Mouse (Mus musculus) urinary bladder, postnatal 10 days (tissue): ENCODE measurements around the gene 1700020N01Rik.

Experiments
- DNase-seq: peaks from one replicate; pipeline ENCODE4 v3.0.0; 2022; ENCODE audit warnings: low spot score

Gene 1700020N01Rik

GRCm38 (mm10) chr10:21604476-21604875 lies 11.5 kb downstream of the 1700020N01Rik start:
- no peak for DNase-seq

GRCm38 (mm10) chr10:21605011-21605571 lies 12.1 kb downstream of the 1700020N01Rik start:
- no peak for DNase-seq

GRCm38 (mm10) chr10:21605601-21606000 lies 12.7 kb downstream of the 1700020N01Rik start:
- no peak for DNase-seq

- DNase-seq: no peak
Measured at GRCm38 (mm10) chr10:21606931-21607330, 14.0 kb downstream of the 1700020N01Rik start.

- no peak for DNase-seq
Measured at GRCm38 (mm10) chr10:21609583-21609982, 16.6 kb downstream of the 1700020N01Rik start.

- no peak for DNase-seq
Measured at GRCm38 (mm10) chr10:21613021-21613860, 20.3 kb downstream of the 1700020N01Rik start.

- no peak for DNase-seq
Measured at GRCm38 (mm10) chr10:21614520-21614919, 21.6 kb downstream of the 1700020N01Rik start.

GRCm38 (mm10) chr10:21618745-21619508 lies 26.0 kb downstream of the 1700020N01Rik start:
- no peak for DNase-seq

- no peak for DNase-seq
Measured at GRCm38 (mm10) chr10:21622065-21622464, 29.1 kb downstream of the 1700020N01Rik start.

GRCm38 (mm10) chr10:21628555-21628954 lies 35.6 kb downstream of the 1700020N01Rik start:
- DNase-seq: no peak

- DNase-seq: no peak
Measured at GRCm38 (mm10) chr10:21629031-21629740, 36.2 kb downstream of the 1700020N01Rik start.

GRCm38 (mm10) chr10:21631481-21631880 lies 38.5 kb downstream of the 1700020N01Rik start:
- DNase-seq: no peak

GRCm38 (mm10) chr10:21632687-21633086 lies 39.7 kb downstream of the 1700020N01Rik start:
- no peak for DNase-seq

- no peak for DNase-seq
Measured at GRCm38 (mm10) chr10:21635988-21636710, 43.2 kb downstream of the 1700020N01Rik start.

GRCm38 (mm10) chr10:21636711-21637081 lies 43.8 kb downstream of the 1700020N01Rik start:
- DNase-seq: no peak

GRCm38 (mm10) chr10:21651388-21651787 lies 58.4 kb downstream of the 1700020N01Rik start:
- no peak for DNase-seq

- no peak for DNase-seq
Measured at GRCm38 (mm10) chr10:21652426-21653345, 59.7 kb downstream of the 1700020N01Rik start.

GRCm38 (mm10) chr10:21653469-21653868 lies 60.5 kb downstream of the 1700020N01Rik start:
- DNase-seq: no peak

GRCm38 (mm10) chr10:21659576-21660246 lies 66.8 kb downstream of the 1700020N01Rik start:
- DNase-seq: no peak

- DNase-seq: no peak
Measured at GRCm38 (mm10) chr10:21668976-21669375, 76.0 kb downstream of the 1700020N01Rik start.
